Mouse (Mus musculus) lung, postnatal 36 days (tissue): Measurements from ENCODE around the gene Tctex1d2.
"Not testable (repeated sequence)": the region's sequence is repeated elsewhere in the genome, so short reads cannot be mapped to it uniquely, and the experiment has no call there.

Source experiments
- DNase-seq: peaks from one replicate; pipeline ENCODE4 v3.0.0; 2022; ENCODE audit warnings: mixed read lengths

The Tctex1d2 gene

GRCm38 (mm10) chr16:32433138-32433537 is 13.6 kb downstream of the Tctex1d2 start:
- peak; percentile 39 for DNase-seq

- peak; percentile 93 for DNase-seq
Observed at GRCm38 (mm10) chr16:32434066-32434465, 14.6 kb downstream of the Tctex1d2 start.

DNA sequence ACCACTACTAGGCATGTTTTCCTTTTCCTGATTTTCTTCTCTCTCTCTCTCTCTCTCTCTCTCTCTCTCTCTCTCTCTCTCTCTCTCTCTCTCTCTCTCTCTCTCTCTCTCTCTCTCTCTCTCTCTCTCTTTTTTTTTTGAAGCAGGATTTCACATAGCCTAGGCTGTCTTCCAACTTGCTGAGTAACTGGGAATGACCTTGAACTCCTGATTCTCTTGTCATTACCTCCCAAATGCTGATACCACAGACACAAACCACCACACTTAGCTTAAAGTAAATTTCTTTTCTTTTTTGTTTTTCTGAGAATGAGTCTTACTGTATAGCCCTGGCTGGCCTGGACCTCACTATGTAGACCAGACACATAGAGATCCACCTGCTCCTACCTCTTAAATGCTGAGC is 15.2 kb downstream of the Tctex1d2 start:
- DNase-seq: no peak

GRCm38 (mm10) chr16:32436657-32437056 is 17.2 kb downstream of the Tctex1d2 start:
- no peak for DNase-seq

GRCm38 (mm10) chr16:32437266-32437665 is 17.8 kb downstream of the Tctex1d2 start:
- DNase-seq: no peak

DNA sequence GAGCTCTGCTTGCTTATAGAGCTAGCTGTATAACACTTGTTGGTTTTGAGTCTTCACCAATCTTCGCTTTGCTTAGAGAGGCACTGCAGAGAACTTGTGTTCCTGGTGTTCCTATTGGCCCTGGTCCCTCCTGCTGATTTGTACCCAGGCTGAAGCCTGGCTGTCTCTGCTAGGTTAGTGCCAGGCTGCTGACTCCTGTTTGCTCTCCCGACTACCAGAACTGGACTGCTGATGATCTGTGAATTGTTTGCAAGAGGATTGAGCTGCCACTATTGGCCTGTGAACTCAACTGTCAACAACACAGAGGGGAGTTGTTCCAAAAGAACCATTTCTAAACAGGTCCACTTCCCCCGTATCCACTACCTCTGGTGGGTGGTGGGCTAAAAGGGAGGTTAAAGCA is 21.9 kb downstream of the Tctex1d2 start:
- no peak for DNase-seq

DNA sequence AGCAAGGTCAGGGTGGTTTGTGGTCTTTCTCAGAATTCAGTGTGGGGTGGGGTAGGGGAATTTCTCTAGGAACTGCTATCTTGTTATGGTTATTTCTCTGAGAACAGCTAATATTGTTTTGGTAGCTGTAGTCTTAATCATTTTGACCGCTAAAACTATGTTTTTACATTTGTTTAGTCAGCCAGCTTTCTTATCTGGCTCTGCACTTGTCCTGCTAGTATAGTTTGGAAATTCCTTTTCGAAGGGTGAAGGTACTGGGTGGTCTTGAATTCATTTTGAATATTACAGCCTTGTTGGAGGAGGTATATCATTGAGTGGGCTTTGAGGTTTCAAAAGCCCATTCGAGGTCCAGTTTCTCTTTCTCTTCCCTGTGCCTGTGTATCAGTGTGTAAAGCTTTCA is 25.1 kb downstream of the Tctex1d2 start:
- not testable (repeated sequence) for DNase-seq

GRCm38 (mm10) chr16:32445558-32445957 is 26.1 kb downstream of the Tctex1d2 start:
- DNase-seq: no peak

GRCm38 (mm10) chr16:32446563-32447138 is 27.1 kb downstream of the Tctex1d2 start:
- no peak for DNase-seq

DNA sequence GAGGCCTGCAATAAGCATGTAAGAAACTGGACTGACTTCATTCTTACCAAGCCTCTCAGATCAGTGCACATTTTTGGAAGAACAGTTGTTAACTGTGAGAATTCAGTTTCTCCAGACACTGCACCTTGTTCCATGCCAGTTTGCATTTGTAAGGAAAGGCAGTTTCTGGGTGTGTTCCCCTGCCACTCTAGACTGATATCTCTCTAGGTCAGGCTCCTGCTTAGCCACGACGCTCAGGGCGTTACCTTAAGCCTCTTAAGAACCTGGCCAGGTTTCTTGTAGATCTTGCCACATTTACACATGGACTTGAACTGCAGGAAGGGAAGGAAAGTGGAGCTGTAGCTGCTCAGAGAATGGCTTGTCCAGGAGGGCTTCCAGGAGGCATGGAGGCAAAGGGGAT is 30.2 kb downstream of the Tctex1d2 start:
- peak; percentile 45 for DNase-seq

DNA sequence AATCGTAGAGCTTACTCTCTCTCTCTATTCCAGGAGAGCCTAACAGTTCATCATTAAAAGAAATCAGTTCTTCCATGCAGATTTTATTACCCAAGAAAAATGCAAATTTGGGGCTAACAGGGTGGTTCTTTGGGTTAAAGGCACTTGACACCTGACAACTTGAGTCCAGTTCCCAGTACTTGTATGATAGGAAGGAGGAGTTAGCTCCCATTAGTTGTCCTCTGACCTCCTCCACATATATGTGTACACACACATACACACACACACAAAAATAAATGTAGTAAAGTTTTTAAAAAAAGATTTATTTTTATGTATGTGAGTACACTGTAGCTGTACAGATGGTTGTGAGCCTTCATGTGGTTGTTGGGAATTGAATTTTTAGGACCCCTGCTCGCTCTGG is 30.6 kb downstream of the Tctex1d2 start:
- no peak for DNase-seq

DNA sequence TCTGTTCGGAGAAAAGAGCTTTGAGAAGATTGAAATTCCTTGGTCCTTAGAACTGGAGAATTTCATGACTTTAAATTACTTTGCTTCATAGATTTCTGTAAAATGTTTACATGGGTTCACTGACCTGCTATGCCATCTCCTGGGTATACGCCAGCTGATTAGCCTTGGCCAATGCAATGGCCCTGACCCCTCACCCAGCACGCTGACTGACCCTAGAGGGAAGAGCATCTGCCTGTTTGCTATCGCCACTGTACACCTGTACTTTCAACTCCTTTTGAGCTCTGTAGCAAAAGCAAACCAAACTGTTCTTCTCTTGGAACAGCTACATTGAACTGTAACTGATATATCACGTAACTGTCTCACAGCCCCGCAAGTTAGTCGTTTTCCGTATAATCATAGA is 33.6 kb downstream of the Tctex1d2 start:
- DNase-seq: no peak

DNA sequence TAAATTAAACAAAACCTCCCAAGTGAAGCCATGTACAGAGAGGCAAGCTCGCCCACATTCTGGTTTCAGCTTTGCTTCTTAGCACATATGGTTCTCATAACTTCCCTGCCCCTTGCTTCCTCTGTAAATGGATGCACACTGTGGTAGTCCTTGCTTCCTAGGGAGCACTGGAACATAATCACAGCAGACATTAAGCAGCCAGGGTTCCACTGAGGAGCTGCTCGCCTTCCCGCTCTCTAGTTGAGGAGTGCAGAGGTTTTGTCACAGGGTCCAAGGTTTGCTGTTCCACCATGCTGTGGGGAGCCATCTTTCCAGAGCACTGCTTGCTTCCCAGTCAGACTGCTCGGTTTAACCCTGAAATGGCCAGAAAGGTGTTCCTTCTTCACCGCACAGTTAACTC is 35.1 kb downstream of the Tctex1d2 start:
- no peak for DNase-seq

- no peak for DNase-seq
Observed at GRCm38 (mm10) chr16:32456086-32456485, 36.6 kb downstream of the Tctex1d2 start.

DNA sequence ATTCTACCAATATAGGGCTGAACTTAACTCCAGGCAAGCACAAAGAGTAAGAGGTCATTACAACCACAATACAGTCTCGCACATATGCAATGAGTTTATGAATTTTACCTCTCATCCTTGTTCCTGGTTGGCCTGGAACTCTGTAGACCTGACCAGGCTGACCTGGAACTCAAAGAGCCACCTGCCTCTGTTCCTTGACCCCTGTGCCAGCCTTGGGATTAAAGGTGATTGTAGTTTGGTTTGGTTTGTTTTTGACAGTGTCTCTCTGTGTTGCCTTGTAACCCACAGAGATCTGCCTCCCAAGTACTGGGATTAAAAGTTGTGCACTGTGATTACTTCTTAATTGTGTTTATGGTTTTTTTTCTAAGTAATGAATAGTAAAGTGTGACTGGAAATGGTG is 37.3 kb downstream of the Tctex1d2 start:
- DNase-seq: no peak

DNA sequence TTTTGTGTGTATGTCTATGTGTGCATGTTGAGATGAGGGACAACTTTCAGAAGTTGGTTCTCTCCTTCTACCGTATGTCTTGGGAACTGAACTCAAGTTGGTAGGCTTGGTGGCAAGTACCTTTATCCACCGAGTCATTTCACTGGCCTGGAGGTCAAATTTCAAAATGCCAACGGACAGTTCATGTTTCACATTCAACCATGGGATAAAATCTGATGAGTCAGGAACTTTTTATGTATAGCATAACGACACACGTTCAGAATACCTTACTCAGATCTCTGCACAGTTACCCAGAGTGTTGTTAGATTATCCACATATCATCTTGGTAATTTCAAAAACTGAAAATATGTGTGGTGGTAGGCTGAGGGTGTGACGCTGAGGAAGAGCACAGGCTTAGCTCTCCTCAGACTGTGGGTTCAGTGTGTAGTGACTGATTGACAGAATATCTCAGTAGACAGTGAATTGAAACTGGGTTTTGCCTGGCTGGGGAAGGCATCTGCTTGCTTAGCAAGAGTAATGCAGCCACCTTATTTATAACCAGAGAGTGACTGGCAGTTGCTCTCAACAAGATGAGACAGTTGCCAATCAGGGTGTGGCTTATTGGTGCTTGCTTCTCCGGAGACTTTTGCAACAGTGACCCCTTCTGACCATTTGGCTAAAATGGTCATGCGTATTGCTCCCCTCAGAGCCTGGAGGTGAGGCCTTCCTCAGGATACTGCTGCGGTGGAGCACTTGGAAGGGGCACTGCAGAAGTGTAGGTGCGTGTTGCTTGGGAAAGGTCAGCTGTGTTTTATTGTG is 38.3 kb downstream of the Tctex1d2 start:
- DNase-seq: peak; percentile 92

DNA sequence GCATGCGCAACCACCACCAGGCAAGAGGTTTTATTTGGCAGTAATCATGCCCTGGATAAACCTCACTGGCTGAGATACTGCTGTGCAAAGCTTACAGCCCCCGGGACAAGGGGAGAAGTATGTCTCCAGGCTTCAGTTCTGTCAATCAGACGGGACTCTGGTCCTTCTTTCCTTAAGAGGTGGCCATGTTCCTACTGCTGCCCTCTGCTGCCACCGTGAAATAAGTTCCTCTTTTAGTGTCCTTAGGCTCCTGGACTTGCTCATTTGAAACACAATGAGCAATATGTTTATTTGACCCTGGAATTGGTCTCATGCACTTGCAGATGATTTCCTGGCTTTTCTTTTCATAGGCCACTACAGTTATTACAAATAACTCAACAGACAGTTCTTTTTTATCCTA is 41.0 kb downstream of the Tctex1d2 start:
- peak; percentile 20 for DNase-seq

- DNase-seq: no peak
Observed at GRCm38 (mm10) chr16:32461713-32462112, 42.2 kb downstream of the Tctex1d2 start.

DNA sequence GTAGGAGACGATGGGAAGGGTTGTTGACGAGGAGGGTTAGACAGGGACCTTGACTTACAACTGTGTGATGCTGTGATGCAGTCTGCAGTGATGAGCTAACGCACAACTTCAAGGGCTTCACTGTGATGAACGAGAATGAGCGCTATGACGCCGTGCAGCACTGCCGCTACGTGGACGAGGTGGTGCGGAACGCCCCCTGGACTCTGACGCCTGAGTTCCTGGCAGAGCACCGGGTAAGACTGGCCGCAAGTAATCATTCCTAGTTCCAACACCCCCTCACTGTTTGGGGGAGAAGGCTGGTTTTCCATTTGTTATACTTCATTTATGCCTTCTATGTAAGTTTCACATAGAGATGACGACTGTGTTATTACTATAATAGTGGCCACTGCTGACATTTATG is 43.4 kb downstream of the Tctex1d2 start:
- no peak for DNase-seq

DNA sequence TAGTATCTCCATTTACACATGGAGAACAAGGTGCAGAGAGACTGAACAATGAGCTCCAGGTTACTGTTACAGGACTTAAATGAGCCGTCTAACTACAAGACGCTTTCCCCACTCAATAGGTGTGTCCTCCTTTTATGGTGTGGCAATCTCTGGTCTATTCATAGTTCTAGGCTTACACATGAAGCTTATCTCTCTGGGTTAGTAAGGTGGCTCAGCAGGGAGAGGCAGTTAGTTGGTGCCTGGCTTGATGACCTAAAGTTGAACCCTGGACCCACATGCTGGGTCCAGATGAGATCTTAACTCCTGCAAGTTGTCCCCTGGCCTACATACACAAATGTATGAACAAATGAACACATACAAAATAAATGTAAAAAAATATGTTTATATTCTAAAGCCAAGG is 43.9 kb downstream of the Tctex1d2 start:
- DNase-seq: no peak

DNA sequence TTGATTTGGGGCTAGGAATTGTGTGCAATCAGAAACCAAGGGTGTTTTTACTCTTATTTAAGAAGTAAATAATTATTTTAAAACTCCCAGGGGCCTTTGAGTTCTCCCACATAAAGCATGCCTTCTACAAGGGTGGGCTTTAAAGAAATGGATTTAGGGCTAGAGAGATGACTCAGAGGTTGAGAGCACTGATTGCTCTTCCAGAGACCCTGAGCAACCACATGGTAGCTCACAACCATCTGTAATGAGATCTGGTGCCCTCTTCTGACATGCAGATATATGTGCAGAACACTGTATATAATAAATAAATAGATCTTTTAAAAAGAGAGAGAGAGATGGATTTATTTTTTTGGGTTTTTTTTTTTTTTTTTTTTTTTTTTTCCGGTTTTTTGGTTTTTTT is 45.4 kb downstream of the Tctex1d2 start:
- DNase-seq: no peak

DNA sequence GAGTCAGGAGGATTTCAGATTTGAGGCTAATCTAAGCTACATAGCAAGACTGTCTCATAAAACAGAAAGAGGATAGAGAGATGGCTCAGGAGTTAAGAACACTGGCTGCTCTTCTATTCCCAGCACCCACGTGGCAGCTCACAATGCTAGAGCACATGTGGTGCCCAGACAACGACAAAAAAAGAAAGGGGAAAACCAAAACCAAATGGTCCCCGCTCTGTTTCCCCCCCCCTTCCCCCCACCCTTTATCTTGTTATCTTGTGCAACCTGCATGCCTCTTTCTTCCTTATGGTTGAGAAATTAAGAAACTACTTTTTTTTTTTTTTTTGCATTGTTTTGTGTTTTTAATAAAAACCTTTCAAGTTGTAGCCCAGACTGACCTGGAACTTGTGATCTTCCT is 49.0 kb downstream of the Tctex1d2 start:
- no peak for DNase-seq

GRCm38 (mm10) chr16:32469404-32470105 is 50.1 kb downstream of the Tctex1d2 start:
- no peak for DNase-seq
